Comparison of ENCODE assay signal across 7 mouse cellular contexts in genomic region chr5:9371127-9371526, GRCm38 (mm10).
"Had no signal": no experiment of that assay in that cellular context is flagged by ENCODE, and none has a peak within 500 bp of the region (broad histone marks: within the 10 kb centered on the region; RNA-seq: fewer than 3 reads in every experiment).

No protein-coding gene starts in this region.

- DNase-seq: kidney, adult 18-20 months; kidney, postnatal 10 days; left cerebral cortex, postnatal 4 days; lung, adult 18-20 months; right cerebral cortex, postnatal 14 days; thymus, postnatal 36 days had no signal

- ATAC-seq: midbrain, embryonic 16.5 days had no signal
